Mouse (Mus musculus) MEL (cell line): ENCODE measurements around the gene Evl. TPM values are rescaled to one million over a fixed set of nuclear protein-coding genes. Genes with fewer than 3 reads are reported as not detected.

Source experiments
- DNase-seq: peaks from one replicate; pipeline ENCODE4 v3.0.0; 2011; ENCODE audit warnings: low read depth, low spot score
- H3K27ac ChIP-seq: 2 replicates; pipeline ENCODE4 v1.5.1; 2012; ENCODE audit warnings: low read depth, mild to moderate bottlenecking, control low read depth, low read length, moderate library complexity; ENCODE audit not compliant: control insufficient read depth
- H3K27me3 ChIP-seq, 2 experiments: fragments of 150-350 bp in 1 of 2; sonication (generic) in 1 of 2; 2 replicates each; pipeline ENCODE4 v1.6.1; 2012; ENCODE audit warnings: low read length in 2 of 2, mild to moderate bottlenecking in 2 of 2, improper control_type of control experiment in 1 of 2, moderate library complexity in 1 of 2; ENCODE audit not compliant: insufficient read depth in 2 of 2, control insufficient read depth in 1 of 2
- H3K36me3 ChIP-seq, 2 experiments: 2 replicates each; pipeline ENCODE4 v1.6.1; 2012 to 2014; ENCODE audit warnings: low read length in 2 of 2, improper control_type of control experiment in 1 of 2, inconsistent platforms in 1 of 2, mild to moderate bottlenecking in 1 of 2; ENCODE audit not compliant: insufficient read depth in 2 of 2, control insufficient read depth in 1 of 2
- H3K4me1 ChIP-seq, 2 experiments: fragments of 150-350 bp in 1 of 2; sonication (generic) in 1 of 2; 2 replicates each; pipeline ENCODE4 v1.6.1; 2012; ENCODE audit warnings: low read length in 2 of 2, improper control_type of control experiment in 1 of 2, mild to moderate bottlenecking in 1 of 2; ENCODE audit not compliant: insufficient read depth in 2 of 2, control insufficient read depth in 1 of 2
- H3K4me3 ChIP-seq, 2 experiments: fragments of 150-350 bp in 1 of 2; sonication (generic) in 1 of 2; 2 replicates each; pipeline ENCODE4 v1.5.1; 2012; ENCODE audit warnings: low read depth in 2 of 2, low read length in 2 of 2, mild to moderate bottlenecking in 2 of 2, moderate library complexity in 2 of 2, control low read depth in 1 of 2, improper control_type of control experiment in 1 of 2; ENCODE audit not compliant: control insufficient read depth in 1 of 2, insufficient read depth in 1 of 2
- H3K79me2 ChIP-seq: 2 replicates; pipeline ENCODE4 v1.6.1; 2012; ENCODE audit warnings: mild to moderate bottlenecking, low read length, moderate library complexity; ENCODE audit not compliant: control insufficient read depth, poor library complexity, insufficient read depth
- H3K9ac ChIP-seq: 2 replicates; pipeline ENCODE4 v1.6.1; 2012; ENCODE audit warnings: low read depth, mild to moderate bottlenecking, control low read depth, low read length, moderate library complexity; ENCODE audit not compliant: control insufficient read depth, poor library complexity, severe bottlenecking
- H3K9me3 ChIP-seq: fragments of 150-350 bp; sonication (generic); replicated peaks from 2 replicates; pipeline ENCODE4 v1.6.1; 2012; ENCODE audit warnings: mild to moderate bottlenecking, low read length, improper control_type of control experiment, moderate library complexity; ENCODE audit not compliant: insufficient read depth
- CHD1 ChIP-seq: IDR thresholded peaks from 2 replicates; pipeline ENCODE4 v1.6.1; 2012; ENCODE audit warnings: low read depth, mild to moderate bottlenecking, inconsistent platforms, low read length, improper control_type of control experiment
- CTCF ChIP-seq, 3 experiments: IDR thresholded peaks in 2 of 3; conservative IDR thresholded peaks in 1 of 3; 2 replicates each; pipeline ENCODE4 v1.5.1; 2011 to 2012; ENCODE audit warnings: low read length in 3 of 3, low read depth in 2 of 3, mild to moderate bottlenecking in 2 of 3, improper control_type of control experiment in 1 of 3, inconsistent platforms in 1 of 3, mixed read lengths in 1 of 3, moderate library complexity in 1 of 3; ENCODE audit not compliant: control insufficient read depth in 1 of 3, insufficient read depth in 1 of 3, poor library complexity in 1 of 3, severe bottlenecking in 1 of 3
- E2F4 ChIP-seq: IDR thresholded peaks from 2 replicates; pipeline ENCODE4 v1.6.1; 2011; ENCODE audit warnings: low read depth, low read length, improper control_type of control experiment, borderline replicate concordance
- EP300 ChIP-seq, 2 experiments: IDR thresholded peaks; 2 replicates each; pipeline ENCODE4 v1.6.1; 2011; ENCODE audit warnings: improper control_type of control experiment in 2 of 2, low read length in 2 of 2, low read depth in 1 of 2, mild to moderate bottlenecking in 1 of 2
- ETS1 ChIP-seq: IDR thresholded peaks from 2 replicates; pipeline ENCODE4 v1.6.1; 2012; ENCODE audit warnings: low read depth, mild to moderate bottlenecking, inconsistent platforms, low read length, improper control_type of control experiment, moderate library complexity
- GABPA ChIP-seq: IDR thresholded peaks from 2 replicates; pipeline ENCODE4 v1.6.1; 2012; ENCODE audit warnings: low read depth, mild to moderate bottlenecking, inconsistent platforms, low read length, improper control_type of control experiment, moderate library complexity
- JUND ChIP-seq: IDR thresholded peaks from 2 replicates; pipeline ENCODE4 v1.6.1; 2011; ENCODE audit warnings: low read depth, mild to moderate bottlenecking, improper control_type of control experiment, low read length
- KAT2A ChIP-seq: conservative IDR thresholded peaks from 2 replicates; pipeline ENCODE4 v1.6.1; 2012; ENCODE audit warnings: low read depth, low read length, improper control_type of control experiment, inconsistent platforms
- MAFK ChIP-seq: IDR thresholded peaks from 2 replicates; pipeline ENCODE4 v1.6.1; 2011; ENCODE audit warnings: low read depth, mild to moderate bottlenecking, low read length, improper control_type of control experiment, borderline replicate concordance
- MAX ChIP-seq: IDR thresholded peaks from 2 replicates; pipeline ENCODE4 v1.6.1; 2011; ENCODE audit warnings: low read length, improper control_type of control experiment
- MEF2A ChIP-seq: IDR thresholded peaks from 2 replicates; pipeline ENCODE4 v1.6.1; 2014; ENCODE audit warnings: low read depth, mild to moderate bottlenecking, inconsistent platforms, low read length, improper control_type of control experiment; ENCODE audit not compliant: poor library complexity, insufficient replicate concordance, severe bottlenecking; ENCODE audit errors: extremely low read depth
- MXI1 ChIP-seq: IDR thresholded peaks from 2 replicates; pipeline ENCODE4 v1.6.1; 2011; ENCODE audit warnings: mild to moderate bottlenecking, low read depth, low read length, improper control_type of control experiment
- MYC ChIP-seq: IDR thresholded peaks from 2 replicates; pipeline ENCODE4 v1.6.1; 2011; ENCODE audit warnings: low read depth, mild to moderate bottlenecking, low read length, improper control_type of control experiment, moderate library complexity
- NELFE ChIP-seq: IDR thresholded peaks from 2 replicates; pipeline ENCODE4 v1.6.1; 2011; ENCODE audit warnings: low read depth, low read length, improper control_type of control experiment
- POLR2A ChIP-seq, 2 experiments: IDR thresholded peaks; 2 replicates each; pipeline ENCODE4 v1.6.1; 2011 to 2012; ENCODE audit warnings: low read length in 2 of 2, mild to moderate bottlenecking in 2 of 2, control low read depth in 1 of 2, improper control_type of control experiment in 1 of 2, low read depth in 1 of 2, moderate library complexity in 1 of 2; ENCODE audit not compliant: control insufficient read depth in 1 of 2, insufficient read depth in 1 of 2, poor library complexity in 1 of 2
- POLR2AphosphoS5 ChIP-seq: IDR thresholded peaks from 2 replicates; pipeline ENCODE4 v1.6.1; 2012; ENCODE audit warnings: low read depth, borderline replicate concordance, mild to moderate bottlenecking, inconsistent platforms, low read length, moderate library complexity, mixed read lengths
- RAD21 ChIP-seq: IDR thresholded peaks from 2 replicates; pipeline ENCODE4 v1.6.1; 2011; ENCODE audit warnings: mild to moderate bottlenecking, low read depth, low read length, improper control_type of control experiment
- SMC3 ChIP-seq: IDR thresholded peaks from 2 replicates; pipeline ENCODE4 v1.6.1; 2011; ENCODE audit warnings: low read depth, low read length, improper control_type of control experiment
- TAL1 ChIP-seq: IDR thresholded peaks from 2 replicates; pipeline ENCODE4 v1.6.1; 2012; ENCODE audit warnings: mild to moderate bottlenecking, inconsistent platforms, low read length, moderate library complexity, mixed read lengths
- UBTF ChIP-seq: IDR thresholded peaks from 2 replicates; pipeline ENCODE4 v1.6.1; 2012; ENCODE audit warnings: low read depth, mild to moderate bottlenecking, inconsistent platforms, low read length, improper control_type of control experiment, moderate library complexity, borderline replicate concordance; ENCODE audit not compliant: insufficient read depth
- USF1 ChIP-seq: IDR thresholded peaks from 2 replicates; pipeline ENCODE4 v1.6.1; 2014; ENCODE audit warnings: low read depth, mild to moderate bottlenecking, inconsistent platforms, low read length, improper control_type of control experiment, moderate library complexity
- USF2 ChIP-seq, 2 experiments: IDR thresholded peaks; 2 replicates each; pipeline ENCODE4 v1.6.1; 2011 to 2012; ENCODE audit warnings: improper control_type of control experiment in 2 of 2, low read length in 2 of 2, borderline replicate concordance in 1 of 2, inconsistent platforms in 1 of 2, low read depth in 1 of 2, mild to moderate bottlenecking in 1 of 2; ENCODE audit not compliant: insufficient read depth in 1 of 2
- ZKSCAN1 ChIP-seq: IDR thresholded peaks from 2 replicates; pipeline ENCODE4 v1.6.1; 2012; ENCODE audit warnings: low read depth, mild to moderate bottlenecking, inconsistent platforms, low read length, improper control_type of control experiment, moderate library complexity
- ZMIZ1 ChIP-seq: IDR thresholded peaks from 2 replicates; pipeline ENCODE4 v1.6.1; 2012; ENCODE audit warnings: low read depth, mild to moderate bottlenecking, inconsistent platforms, low read length, improper control_type of control experiment, moderate library complexity
- ZNF384 ChIP-seq: IDR thresholded peaks from 2 replicates; pipeline ENCODE4 v1.6.1; 2012; ENCODE audit warnings: low read depth, mild to moderate bottlenecking, inconsistent platforms, low read length, improper control_type of control experiment
- polyA plus RNA-seq, 2 experiments: library from polyadenylated mRNA; stranded (reverse) in 1 of 2; unstranded in 1 of 2; fragments of >175 nt in 1 of 2; fragments of >200 nt in 1 of 2; gene quantifications; 2 replicates each; pipeline versions ENCODE4 v1.2.1 to v1.2.4; 2012; ENCODE audit warnings: low replicate concordance in 2 of 2, low read depth in 1 of 2; ENCODE audit not compliant: insufficient read length in 2 of 2, insufficient read depth in 1 of 2, missing spikeins in 1 of 2
- total RNA-seq: library from RNA; depleted of rRNA; stranded (reverse); fragments of 300-350 nt; gene quantifications from 2 replicates; pipeline ENCODE4 v1.2.3, GENCODE M21; 2012

Evl gene
- total and polyA plus RNA-seq, 3 experiments: not detected

DNA sequence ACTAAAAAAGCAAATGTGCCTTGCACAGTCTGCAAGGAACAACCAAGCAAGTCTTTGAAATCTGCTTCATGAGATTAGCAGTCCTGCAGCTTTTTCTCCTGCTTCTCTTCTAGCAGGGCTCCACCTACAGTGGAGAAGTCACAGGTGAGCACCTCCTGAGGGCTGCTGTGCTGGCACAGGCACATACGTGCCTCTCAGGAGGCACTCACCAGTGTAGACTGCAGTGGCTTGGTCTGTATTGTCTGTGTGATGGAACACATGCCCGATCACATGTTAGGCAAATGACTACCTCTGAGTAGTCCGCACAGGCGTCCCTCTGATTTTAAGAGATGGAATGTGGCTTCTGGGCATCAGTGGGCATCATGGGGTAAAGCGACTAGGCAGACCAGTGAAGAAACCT, 122.6 kb downstream of the Evl start:
- Histone ChIP-seq H3K79me2 (no peaks in the 10 kb centered on the region), H3K27me3 (no peaks in the 10 kb centered on the region), H3K4me1 (no peaks in the 10 kb centered on the region), H3K9me3 (no peaks in the 10 kb centered on the region), H3K9ac (no peak overlapping the region), H3K4me3 (no peak overlapping the region), H3K27ac (no peak overlapping the region), H3K36me3 (no peaks in the 10 kb centered on the region)
- no peak for TF ChIP-seq SMC3
- no peak for TF ChIP-seq ETS1
- TF ChIP-seq POLR2A (IDR thresholded peaks at IDR 0.05; ENCODE audit: control insufficient read depth in 1 of 2, insufficient read depth in 1 of 2, low read depth in 1 of 2, low read length in 2 of 2, poor library complexity in 1 of 2): no peak
- no peak for TF ChIP-seq NELFE
- TF ChIP-seq ZMIZ1: no peak
- TF ChIP-seq MEF2A: no peak
- TF ChIP-seq ZNF384: no peak
- TF ChIP-seq RAD21: no peak
- TF ChIP-seq MAX: no peak
- no peak for TF ChIP-seq E2F4
- no peak for TF ChIP-seq EP300 (IDR thresholded peaks at IDR 0.05; ENCODE audit: low read depth in 1 of 2, low read length in 2 of 2)
- no peak for TF ChIP-seq TAL1
- no peak for TF ChIP-seq CHD1
- TF ChIP-seq KAT2A: no peak
- no peak for DNase-seq

DNA sequence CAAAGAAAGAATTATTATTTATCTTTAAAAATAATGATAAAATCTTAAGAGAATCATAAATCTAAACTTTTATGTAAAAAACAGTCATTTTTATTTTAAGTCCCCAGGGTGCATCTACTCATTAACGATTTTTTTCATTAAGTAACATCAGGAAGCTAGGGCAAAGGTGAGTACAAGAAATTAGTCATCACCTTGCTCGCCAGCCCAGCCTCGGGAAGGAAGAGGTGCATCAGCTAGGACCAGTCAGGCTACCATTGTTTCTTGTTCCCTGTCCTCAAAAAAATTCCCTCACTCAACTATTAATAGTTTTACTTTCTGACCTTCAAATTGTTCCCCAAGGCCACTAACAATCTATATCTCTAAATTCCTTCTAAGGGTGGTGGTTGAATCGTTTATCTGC, 123.8 kb downstream of the Evl start:
- no peaks in the 10 kb centered on the region for H3K9me3 ChIP-seq
- no peak overlapping the region for H3K27ac ChIP-seq
- H3K4me3 ChIP-seq: no peak overlapping the region
- H3K27me3 ChIP-seq: no peaks in the 10 kb centered on the region
- H3K36me3 ChIP-seq: no peaks in the 10 kb centered on the region
- no peaks in the 10 kb centered on the region for H3K79me2 ChIP-seq
- TF ChIP-seq JUND (no peak), ZKSCAN1 (no peak), MEF2A (no peak)
- TF ChIP-seq, all 39 proteins: peak for 0
- Histone ChIP-seq H3K4me1 (no peaks in the 10 kb centered on the region), H3K9ac (no peak overlapping the region)
- DNase-seq: no peak

DNA sequence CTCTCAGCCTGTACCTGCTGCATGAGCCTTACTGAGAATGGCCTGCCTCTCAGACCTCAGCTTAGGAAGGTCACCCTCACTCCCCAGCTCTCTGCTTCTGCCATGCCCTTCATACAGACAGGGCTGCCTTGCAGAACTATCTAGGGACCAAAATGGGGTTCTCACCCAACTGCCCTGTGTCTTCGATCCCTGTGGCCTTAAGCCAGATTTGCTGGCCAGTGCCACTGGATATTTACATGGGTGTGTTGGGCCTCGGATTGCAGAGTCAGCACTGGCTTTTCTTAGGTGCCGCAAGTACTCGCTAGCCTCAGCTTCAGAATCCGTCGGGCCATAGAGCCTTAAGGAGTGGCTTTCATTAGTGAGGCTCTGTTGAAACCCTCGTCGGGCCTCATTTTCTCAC, 126.3 kb downstream of the Evl start:
- H3K4me3 ChIP-seq: no peak overlapping the region
- H3K27ac ChIP-seq: no peak overlapping the region
- no peak overlapping the region for H3K9ac ChIP-seq
- H3K36me3 ChIP-seq: no peaks in the 10 kb centered on the region
- no peak for DNase-seq
- no peaks in the 10 kb centered on the region for H3K9me3 ChIP-seq
- TF ChIP-seq USF2 (IDR thresholded peaks at IDR 0.05; ENCODE audit: borderline replicate concordance in 1 of 2, insufficient read depth in 1 of 2, low read depth in 1 of 2, low read length in 2 of 2): no peak
- TF ChIP-seq MXI1: no peak
- no peak for TF ChIP-seq MEF2A
- no peak for TF ChIP-seq MAX
- no peak for TF ChIP-seq CTCF (IDR thresholded peaks at IDR 0.05 in 2 of 3, conservative IDR thresholded peaks at IDR 0.05 in 1 of 3; ENCODE audit: control insufficient read depth in 1 of 3, insufficient read depth in 1 of 3, low read depth in 2 of 3, low read length in 3 of 3, poor library complexity in 1 of 3, severe bottlenecking in 1 of 3)
- TF ChIP-seq MAFK: no peak
- no peak for TF ChIP-seq POLR2AphosphoS5
- no peak for TF ChIP-seq ZNF384
- TF ChIP-seq MYC: no peak
- no peak for TF ChIP-seq UBTF
- TF ChIP-seq RAD21: no peak
- no peak for TF ChIP-seq GABPA
- no peak for TF ChIP-seq USF1
- no peaks in the 10 kb centered on the region for H3K4me1 ChIP-seq
- no peaks in the 10 kb centered on the region for H3K27me3 ChIP-seq
- no peaks in the 10 kb centered on the region for H3K79me2 ChIP-seq
